Mouse (Mus musculus) C2C12 (cell line): ENCODE results near the gene Tppp3. TPM values are rescaled to one million over a fixed set of nuclear protein-coding genes. Genes with fewer than 3 reads are reported as not detected.

Experiments used
- H3K27me3 ChIP-seq: one replicate; pipeline ENCODE4 v1.6.1; 2011; ENCODE audit not compliant: control insufficient read depth, insufficient read depth, insufficient read length
- H3K36me3 ChIP-seq: one replicate; pipeline ENCODE4 v1.6.1; 2011; ENCODE audit not compliant: control insufficient read depth, insufficient read depth
- H3K4me3 ChIP-seq: one replicate; pipeline ENCODE4 v1.5.1; 2011; ENCODE audit warnings: mild to moderate bottlenecking, control low read depth; ENCODE audit not compliant: poor library complexity, insufficient read depth, severe bottlenecking
- H3K79me2 ChIP-seq: one replicate; pipeline ENCODE4 v1.6.1; 2011; ENCODE audit not compliant: control insufficient read depth, insufficient read depth
- H3K79me3 ChIP-seq: one replicate; pipeline ENCODE4 v1.6.1; 2011; ENCODE audit warnings: low read depth, control low read depth
- H3ac ChIP-seq: one replicate; pipeline ENCODE3; 2011; ENCODE audit warnings: low read depth; ENCODE audit not compliant: control insufficient read depth, insufficient read length
- CEBPB ChIP-seq: IDR thresholded peaks from one replicate; pipeline ENCODE4 v1.6.1; 2011; ENCODE audit warnings: low read depth, mild to moderate bottlenecking, control low read depth, moderate library complexity
- CTCF ChIP-seq: IDR thresholded peaks from one replicate; pipeline ENCODE4 v1.5.1; 2011; ENCODE audit not compliant: control insufficient read depth, insufficient read depth, insufficient read length
- FOSL1 ChIP-seq: IDR thresholded peaks from one replicate; pipeline ENCODE4 v1.8.0; 2011; ENCODE audit warnings: mild to moderate bottlenecking, low read length; ENCODE audit not compliant: poor library complexity, insufficient read depth, severe bottlenecking
- MAX ChIP-seq: IDR thresholded peaks from one replicate; pipeline ENCODE4 v1.6.1; 2011; ENCODE audit warnings: mild to moderate bottlenecking, control low read depth
- MYOD1 ChIP-seq: IDR thresholded peaks from one replicate; pipeline ENCODE4 v1.6.1; 2011; ENCODE audit warnings: low read depth; ENCODE audit not compliant: control insufficient read depth, insufficient read length
- MYOG ChIP-seq: IDR thresholded peaks from one replicate; pipeline ENCODE4 v1.6.1; 2011; ENCODE audit not compliant: control insufficient read depth, insufficient read length; ENCODE audit errors: extremely low read depth
- USF1 ChIP-seq: IDR thresholded peaks from one replicate; pipeline ENCODE4 v1.6.1; 2011; ENCODE audit warnings: low read depth, mild to moderate bottlenecking, control low read depth, moderate library complexity
- polyA plus RNA-seq: library from polyadenylated mRNA; unstranded; fragments of >200 nt; fragmentation: generic; extraction: Trizol; gene quantifications from one replicate; pipeline ENCODE4 v1.2.1, GENCODE M21; 2012; ENCODE audit warnings: missing spikeins

Tppp3 gene
- polyA plus RNA-seq, 1 experiment: 219 TPM

DNA sequence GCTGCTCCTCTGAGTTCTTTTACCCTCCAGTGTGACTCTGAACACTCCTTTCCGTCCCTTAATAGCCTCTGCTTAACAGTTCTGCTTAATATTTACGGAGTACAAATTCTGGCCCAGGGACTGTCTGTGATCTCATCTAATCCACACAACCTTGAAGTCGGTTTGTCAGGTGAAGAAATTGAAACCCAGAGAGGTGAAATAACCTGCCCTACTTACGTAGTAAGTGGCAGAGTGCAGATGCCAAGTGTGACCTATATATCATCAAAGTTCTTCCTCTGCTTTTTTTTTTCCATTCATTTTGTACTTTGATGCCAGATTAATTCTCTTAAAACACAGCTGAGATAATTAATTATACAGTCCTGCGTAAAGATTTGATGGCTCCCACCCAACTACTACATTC lies 37.2 kb downstream of the Tppp3 start:
- no peak overlapping the region for H3ac ChIP-seq
- H3K27me3 ChIP-seq: peaks cover 14% of the 10 kb centered on the region
- TF ChIP-seq FOSL1 (no peak), CTCF (no peak), CEBPB (no peak), MYOG (no peak), USF1 (no peak), MAX (no peak), MYOD1 (no peak)
- H3K4me3 ChIP-seq: no peak overlapping the region
- H3K36me3 ChIP-seq: no peaks in the 10 kb centered on the region
- no peaks in the 10 kb centered on the region for H3K79me2 ChIP-seq
- no peaks in the 10 kb centered on the region for H3K79me3 ChIP-seq

DNA sequence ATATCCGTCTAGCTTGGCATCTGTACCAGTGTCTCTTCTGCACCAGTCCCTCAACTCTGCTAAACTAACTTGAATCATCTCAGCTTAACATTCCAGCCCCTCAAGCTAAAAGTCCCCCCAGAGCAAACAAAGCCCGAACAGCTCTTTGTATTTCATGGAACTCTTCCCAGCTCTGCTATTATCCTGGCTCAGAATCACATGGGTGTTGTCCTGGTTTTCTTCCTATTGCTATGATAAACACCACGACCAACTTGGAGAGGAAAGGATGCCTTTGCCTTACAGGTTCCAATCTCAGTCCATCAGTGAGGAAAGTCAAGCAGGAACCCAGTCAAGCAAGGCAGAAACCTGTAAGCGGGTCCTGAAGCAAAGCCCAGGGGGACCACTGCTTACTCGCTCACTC lies 37.8 kb downstream of the Tppp3 start:
- Histone ChIP-seq H3ac (no peak overlapping the region), H3K79me2 (no peaks in the 10 kb centered on the region), H3K79me3 (no peaks in the 10 kb centered on the region), H3K27me3 (peaks cover 17% of the 10 kb centered on the region), H3K36me3 (no peaks in the 10 kb centered on the region), H3K4me3 (no peak overlapping the region)
- TF ChIP-seq MAX (no peak), CEBPB (no peak), MYOD1 (no peak), FOSL1 (no peak)

DNA sequence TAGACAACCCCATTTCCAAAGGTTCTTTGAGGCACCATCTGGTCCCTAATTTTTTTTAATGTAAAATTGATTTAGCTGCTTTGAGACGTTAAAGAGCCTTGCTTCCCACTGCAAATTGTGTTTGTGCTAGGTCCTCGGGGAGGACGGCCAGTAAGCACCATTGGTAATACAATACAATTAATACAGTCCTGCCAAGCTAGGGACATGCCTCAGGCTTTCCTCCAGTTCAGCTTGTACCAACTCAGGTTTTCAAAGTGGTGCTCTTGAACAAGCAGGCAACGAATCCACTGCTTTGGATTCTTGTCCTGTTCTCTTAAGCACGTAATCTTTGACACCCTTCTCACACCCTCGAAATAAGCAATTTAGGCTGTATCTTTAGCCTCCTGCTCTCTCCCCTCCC lies 38.3 kb downstream of the Tppp3 start:
- peaks cover 22% of the 10 kb centered on the region for H3K27me3 ChIP-seq
- TF ChIP-seq USF1 (no peak), MAX (no peak), MYOG (no peak), CEBPB (no peak), MYOD1 (no peak), FOSL1 (no peak), CTCF (no peak)
- H3K79me2 ChIP-seq: no peaks in the 10 kb centered on the region

DNA sequence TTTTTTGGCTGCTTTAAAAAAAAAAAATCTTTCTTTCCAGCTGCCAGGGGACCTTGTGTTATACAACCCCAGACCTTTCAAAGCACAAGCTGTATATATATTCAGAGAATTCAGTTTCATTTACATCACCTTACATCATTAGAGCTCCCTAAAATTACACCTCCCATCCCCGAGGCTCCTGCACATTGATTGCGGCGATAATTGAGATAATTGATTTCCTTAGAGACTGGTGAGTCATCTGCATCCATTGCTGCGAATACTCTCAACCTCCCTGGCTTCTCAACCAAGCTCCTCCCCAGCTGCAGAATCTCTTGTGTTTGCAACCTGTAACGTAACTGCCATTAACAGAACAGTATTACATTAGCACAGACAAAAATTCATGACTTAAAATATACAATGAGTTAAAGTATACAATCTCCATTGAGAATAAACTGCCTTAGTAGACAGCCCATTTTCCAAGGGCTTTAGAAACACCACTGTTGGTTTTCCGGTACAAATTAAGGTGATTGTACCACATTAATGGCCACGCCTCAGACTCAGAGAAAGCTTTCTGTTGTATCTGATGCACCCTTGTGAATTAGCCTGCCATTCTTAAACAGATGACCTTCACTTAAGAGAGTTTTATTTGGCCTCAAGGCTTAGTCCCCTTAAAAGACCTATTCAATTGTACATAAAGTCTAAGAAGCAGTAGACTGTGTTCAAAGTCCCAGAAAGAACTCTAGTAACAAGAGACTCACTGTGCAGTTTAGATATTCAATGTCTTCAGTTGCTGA lies 39.4 kb downstream of the Tppp3 start:
- Histone ChIP-seq H3K36me3 (no peaks in the 10 kb centered on the region), H3ac (no peak overlapping the region), H3K79me2 (no peaks in the 10 kb centered on the region), H3K27me3 (peaks cover 28% of the 10 kb centered on the region), H3K4me3 (no peak overlapping the region), H3K79me3 (no peaks in the 10 kb centered on the region)
- no peak for TF ChIP-seq FOSL1
- TF ChIP-seq CEBPB: no peak
- TF ChIP-seq CTCF: no peak
- TF ChIP-seq MYOG: no peak
- no peak for TF ChIP-seq MAX
- no peak for TF ChIP-seq USF1

More for the DNA sequence above, 38.3 kb downstream of the Tppp3 start:
- no peaks in the 10 kb centered on the region for H3K79me3 ChIP-seq
- no peaks in the 10 kb centered on the region for H3K36me3 ChIP-seq
- no peak overlapping the region for H3K4me3 ChIP-seq
- no peak overlapping the region for H3ac ChIP-seq

DNA sequence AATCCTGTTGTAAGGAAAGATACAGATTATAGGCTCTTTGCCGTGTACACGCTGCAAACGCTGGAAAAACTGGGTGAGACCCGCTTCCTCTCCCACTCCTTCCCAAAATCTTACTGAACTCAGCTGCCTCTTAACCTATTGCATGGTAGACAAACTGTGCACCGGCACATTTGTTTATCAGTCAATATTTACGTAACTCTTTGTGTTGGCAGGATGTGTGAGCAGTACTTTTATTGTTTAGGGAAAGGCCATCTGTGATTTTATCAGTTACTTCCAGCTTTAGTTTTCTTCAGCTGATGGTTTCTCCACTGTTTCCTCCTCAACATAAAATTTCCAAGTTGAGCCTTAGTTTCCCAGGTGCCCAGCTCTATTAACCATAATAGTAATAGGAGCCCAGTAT lies 44.4 kb downstream of the Tppp3 start:
- Histone ChIP-seq H3K36me3 (no peaks in the 10 kb centered on the region), H3K27me3 (peaks cover 42% of the 10 kb centered on the region), H3ac (no peak overlapping the region), H3K4me3 (no peak overlapping the region), H3K79me2 (no peaks in the 10 kb centered on the region), H3K79me3 (no peaks in the 10 kb centered on the region)
- TF ChIP-seq MYOG (no peak), USF1 (no peak), MAX (no peak), FOSL1 (no peak), CTCF (no peak), MYOD1 (no peak), CEBPB (no peak)

DNA sequence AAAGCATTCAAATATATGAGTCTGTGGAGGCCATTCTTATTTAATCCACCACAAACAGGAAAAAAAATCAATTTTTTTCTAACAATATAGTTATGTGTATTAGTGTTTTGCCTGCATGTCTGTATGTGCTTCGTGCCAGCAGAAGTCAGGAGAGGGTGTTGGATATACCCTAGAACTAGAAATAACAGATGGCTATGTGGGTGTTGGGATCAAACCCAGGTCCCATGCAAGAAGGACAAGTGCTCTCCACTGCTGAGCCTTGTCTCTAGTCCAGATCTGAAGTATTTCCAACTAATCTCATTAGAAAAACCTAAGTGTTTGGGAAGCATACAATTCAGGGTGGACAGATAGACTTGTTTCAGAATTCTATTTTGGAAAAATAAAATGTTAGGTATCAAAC lies 49.3 kb downstream of the Tppp3 start:
- H3K79me3 ChIP-seq: no peaks in the 10 kb centered on the region
- H3ac ChIP-seq: no peak overlapping the region
- H3K79me2 ChIP-seq: no peaks in the 10 kb centered on the region
- TF ChIP-seq USF1 (no peak), MYOG (no peak), CEBPB (no peak), MAX (no peak), CTCF (no peak), FOSL1 (no peak), MYOD1 (no peak)
- no peaks in the 10 kb centered on the region for H3K36me3 ChIP-seq
- peaks cover 20% of the 10 kb centered on the region for H3K27me3 ChIP-seq
- H3K4me3 ChIP-seq: no peak overlapping the region
